Mouse (Mus musculus) embryonic fibroblast, embryonic 13.5 days (primary cell): Measurements from ENCODE around the gene Mmd2. TPM values are rescaled to one million over a fixed set of nuclear protein-coding genes. Genes with fewer than 3 reads are reported as not detected.

Experiments
- H3K27ac ChIP-seq: 2 replicates; pipeline ENCODE4 v1.5.1; 2012; ENCODE audit warnings: low read length, control low read depth, inconsistent platforms; ENCODE audit not compliant: insufficient read depth
- H3K4me1 ChIP-seq: 2 replicates; pipeline ENCODE4 v1.6.1; 2011; ENCODE audit warnings: low read length; ENCODE audit not compliant: control insufficient read depth, insufficient read depth
- H3K4me3 ChIP-seq: 2 replicates; pipeline ENCODE4 v1.5.1; 2011; ENCODE audit warnings: mild to moderate bottlenecking, control low read depth, low read length; ENCODE audit not compliant: insufficient read depth
- CTCF ChIP-seq: IDR thresholded peaks from 2 replicates; pipeline ENCODE4 v1.5.1; 2011; ENCODE audit warnings: mild to moderate bottlenecking, control low read depth, low read length, moderate library complexity, borderline replicate concordance; ENCODE audit not compliant: insufficient read depth
- POLR2A ChIP-seq: IDR thresholded peaks from 2 replicates; pipeline ENCODE4 v1.6.1; 2011; ENCODE audit warnings: low read depth, mild to moderate bottlenecking, control low read depth, low read length, moderate library complexity
- polyA plus RNA-seq: library from polyadenylated mRNA; stranded (reverse); fragments of >200 nt; gene quantifications from 2 replicates; pipeline ENCODE4 v1.2.4, GENCODE M21; 2011; ENCODE audit warnings: low read depth; ENCODE audit not compliant: missing spikeins, insufficient read length

Gene Mmd2
- polyA plus RNA-seq: not detected in 2 replicates

DNA sequence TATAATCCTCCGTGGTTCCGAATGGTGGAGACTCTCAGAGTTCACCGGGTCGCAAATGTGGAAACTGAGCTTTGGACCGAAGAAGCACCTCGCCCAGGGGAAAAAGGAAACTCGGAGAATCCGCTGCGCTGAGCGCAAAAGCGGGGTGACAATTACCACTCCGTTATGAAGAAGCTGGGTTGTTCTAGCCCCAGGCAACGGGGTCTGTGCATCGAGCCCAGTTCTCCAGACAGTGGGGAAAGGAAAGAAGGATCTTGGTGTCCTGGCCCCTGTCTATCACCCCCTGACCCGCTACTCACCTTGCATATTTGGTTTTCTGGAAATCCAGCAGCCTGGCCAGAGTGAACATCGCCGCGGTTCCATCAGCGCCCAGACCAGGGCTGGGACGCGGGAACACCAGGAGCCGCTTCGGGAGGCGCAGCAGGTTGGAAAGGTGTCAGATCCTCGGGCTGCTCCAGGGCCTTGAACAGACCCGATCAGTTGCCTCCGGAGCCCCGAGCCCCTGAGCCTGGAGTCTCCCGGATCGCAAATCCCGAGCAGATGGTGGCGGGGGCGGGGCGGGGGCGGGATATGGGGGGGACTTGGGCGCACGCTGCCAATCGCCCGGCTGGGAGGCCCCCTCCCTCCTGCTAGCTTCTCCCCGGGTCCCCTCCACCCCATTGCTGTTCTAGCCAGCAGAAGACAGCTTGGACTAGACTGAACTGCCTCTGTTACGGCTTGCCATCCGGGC, at the start of gene Mmd2:
Gene Mmd2 (minus strand): TSS at position 542 of the 730 bp plus-strand sequence.
- no peak for TF ChIP-seq POLR2A
- no peak for TF ChIP-seq CTCF
- Histone ChIP-seq H3K4me3 (0 out of 2 replicates have a peak within 1 kb of the TSS, but pooled peaks have one; percentile 8), H3K27ac (no peak within 1 kb of the TSS), H3K4me1 (no peaks in the 10 kb centered on the region)

DNA sequence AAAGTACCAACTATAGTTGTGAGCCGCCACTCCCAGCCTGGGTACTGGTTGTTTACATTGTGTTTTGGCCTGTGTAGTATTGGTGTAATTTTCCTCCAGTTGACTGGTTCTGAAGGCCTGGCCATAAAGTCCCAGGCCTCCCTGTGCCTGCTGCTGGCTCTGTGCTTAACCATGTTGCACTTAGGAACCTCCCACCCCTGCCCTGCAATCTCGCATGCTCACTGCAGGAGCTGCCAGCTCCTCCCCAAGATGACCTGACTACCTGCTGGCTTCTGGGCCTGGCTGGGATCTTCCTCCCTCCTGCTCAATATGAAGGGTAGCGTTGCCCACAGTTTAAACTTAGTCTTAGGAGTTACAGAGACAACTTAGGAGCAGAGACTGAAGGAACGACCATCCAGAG, 43.7 kb upstream of the Mmd2 start:
- H3K27ac ChIP-seq: no peak overlapping the region
- TF ChIP-seq CTCF (no peak), POLR2A (no peak)
- H3K4me3 ChIP-seq: no peak overlapping the region
- H3K4me1 ChIP-seq: no peaks in the 10 kb centered on the region

DNA sequence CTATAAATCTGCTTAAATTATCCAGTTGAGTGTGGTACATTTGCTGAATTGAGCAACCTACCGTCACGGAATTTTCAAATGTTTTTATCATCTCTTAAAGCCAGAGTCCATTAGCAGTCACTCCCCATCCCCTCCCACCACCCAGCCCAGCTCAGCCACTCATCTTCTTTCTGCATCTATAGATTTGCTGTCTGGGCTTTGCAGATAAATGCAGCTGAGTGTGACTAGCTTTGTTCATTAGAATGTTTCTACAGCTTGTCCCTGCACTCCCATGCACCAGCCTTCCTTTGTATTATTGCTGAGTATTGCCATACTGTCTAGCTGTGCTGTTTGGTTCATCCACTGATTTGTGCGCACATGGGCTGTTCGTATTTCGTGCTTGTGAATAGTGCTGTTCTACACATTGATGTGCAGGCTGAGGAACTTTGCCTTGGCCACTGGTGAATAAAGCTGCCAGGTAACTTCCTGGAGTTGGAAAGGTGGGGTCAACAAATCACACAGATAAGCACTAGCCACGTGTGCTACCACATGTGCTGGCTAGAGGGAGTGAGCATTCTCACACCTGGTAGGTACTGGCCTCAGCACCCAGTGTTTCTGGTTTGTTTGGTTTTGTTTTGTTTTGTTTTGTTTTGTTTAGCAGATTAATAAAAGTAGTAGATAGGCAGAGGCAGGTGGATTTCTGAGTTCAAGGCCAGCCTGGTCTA, 42.3 kb upstream of the Mmd2 start:
- Histone ChIP-seq H3K4me3 (no peak overlapping the region), H3K27ac (no peak overlapping the region), H3K4me1 (no peaks in the 10 kb centered on the region)
- TF ChIP-seq POLR2A (no peak), CTCF (no peak)

DNA sequence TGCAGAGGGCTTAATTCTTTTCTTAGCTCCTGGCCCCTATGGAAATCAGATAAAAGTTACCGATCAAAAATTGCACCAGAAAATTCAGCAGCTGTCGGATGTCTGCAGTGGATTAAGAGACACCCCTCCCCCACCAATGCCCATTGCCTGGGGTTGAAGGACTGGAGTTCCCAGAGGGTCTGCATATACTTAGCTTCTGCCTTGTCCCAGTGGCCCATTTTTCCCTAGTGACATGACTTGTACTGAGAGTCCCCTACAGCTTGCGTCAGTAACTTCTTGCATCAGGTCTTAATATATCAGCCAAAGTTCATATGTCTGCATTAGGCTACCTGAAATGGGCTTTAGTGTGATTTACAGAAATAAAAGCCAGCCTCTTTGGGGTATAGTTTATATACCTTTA, 41.8 kb upstream of the Mmd2 start:
- TF ChIP-seq POLR2A: no peak
- TF ChIP-seq CTCF: no peak
- H3K27ac ChIP-seq: no peak overlapping the region
- H3K4me3 ChIP-seq: no peak overlapping the region
- no peaks in the 10 kb centered on the region for H3K4me1 ChIP-seq

DNA sequence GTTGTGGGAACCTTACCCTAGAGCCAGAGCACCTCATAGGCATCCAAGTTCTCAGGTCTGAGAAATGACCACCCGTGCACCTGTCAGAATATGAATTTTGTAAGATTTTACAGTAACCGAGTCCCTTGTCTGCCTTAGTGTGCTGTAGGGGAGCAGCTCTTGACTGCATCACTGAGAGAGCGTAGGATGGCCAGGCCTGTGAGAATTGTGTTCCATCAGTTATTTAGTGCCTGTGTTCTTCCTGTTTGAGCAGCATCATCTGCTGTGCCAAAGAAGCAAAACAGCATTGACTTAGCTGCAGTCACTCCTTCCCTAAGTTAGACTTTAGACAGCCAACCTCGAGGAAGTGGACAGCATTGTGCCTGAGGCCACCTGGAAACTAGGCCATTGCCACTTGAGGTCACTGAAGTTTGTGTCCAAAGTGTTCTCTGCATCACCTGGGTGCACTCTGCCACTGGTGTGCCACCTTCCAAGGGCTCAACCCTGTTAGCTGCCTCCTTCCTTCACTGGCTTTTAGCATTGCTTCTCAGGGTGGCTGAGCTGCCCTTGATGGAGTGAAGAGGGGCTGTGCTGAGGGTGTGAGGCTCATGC, 41.0 kb upstream of the Mmd2 start:
- no peak overlapping the region for H3K27ac ChIP-seq
- no peak overlapping the region for H3K4me3 ChIP-seq
- no peaks in the 10 kb centered on the region for H3K4me1 ChIP-seq
- no peak for TF ChIP-seq CTCF
- no peak for TF ChIP-seq POLR2A

DNA sequence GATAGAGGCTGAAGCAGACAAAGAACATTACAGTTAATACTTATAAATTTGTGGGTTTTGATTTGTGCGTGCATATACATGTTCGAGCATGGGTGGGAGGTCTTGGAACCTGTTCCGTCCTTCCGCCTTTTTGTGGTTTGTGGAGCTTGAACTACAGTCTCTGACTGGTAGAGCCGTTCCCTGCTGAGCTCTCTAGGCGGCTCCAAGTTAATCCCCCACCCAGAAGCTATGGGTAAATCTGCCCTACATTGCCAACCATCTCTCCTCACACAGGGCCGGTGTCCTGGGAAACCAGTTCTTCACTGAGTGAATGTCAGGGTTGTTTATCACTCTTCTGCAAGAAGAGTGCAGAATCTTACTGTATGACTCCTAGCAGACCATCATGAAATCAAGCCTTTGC, 39.6 kb upstream of the Mmd2 start:
- Histone ChIP-seq H3K4me1 (no peaks in the 10 kb centered on the region), H3K27ac (no peak overlapping the region), H3K4me3 (no peak overlapping the region)
- TF ChIP-seq CTCF (no peak), POLR2A (no peak)

DNA sequence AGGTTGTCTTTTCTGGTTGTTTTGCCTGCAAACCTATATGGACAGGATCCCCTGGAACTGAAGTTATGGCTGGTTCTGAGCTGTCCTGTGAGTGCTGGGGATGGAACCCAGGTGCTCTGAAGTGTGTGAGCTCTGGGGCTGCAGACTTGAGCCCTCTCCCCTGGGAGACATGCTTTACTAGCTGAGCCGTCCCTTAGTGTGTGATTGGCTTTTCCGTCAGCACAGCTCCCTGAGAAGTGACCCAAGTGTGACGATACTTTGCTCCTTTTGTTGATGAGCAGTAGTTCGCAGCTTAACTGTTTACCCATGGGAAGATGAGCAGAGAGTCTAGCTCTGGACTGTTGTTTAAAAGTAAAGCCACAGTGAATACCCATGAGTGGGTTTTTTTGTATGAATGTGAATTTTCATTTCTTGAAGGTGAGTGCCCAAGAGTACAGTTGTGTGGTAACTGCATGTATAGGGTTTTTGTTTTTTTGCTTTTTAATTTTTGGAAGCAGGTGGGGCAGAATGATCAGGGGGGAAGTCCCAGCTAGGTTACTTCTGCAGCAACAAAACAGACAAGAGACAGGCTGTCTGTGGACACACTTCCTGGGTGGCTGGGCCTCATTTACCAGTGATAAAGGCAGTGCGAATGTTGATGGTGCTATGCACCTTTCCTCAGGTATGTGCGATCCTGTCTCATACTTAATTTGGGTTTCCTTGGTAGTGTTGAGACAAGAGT, 32.9 kb upstream of the Mmd2 start:
- Histone ChIP-seq H3K27ac (no peak overlapping the region), H3K4me1 (no peaks in the 10 kb centered on the region), H3K4me3 (no peak overlapping the region)
- TF ChIP-seq CTCF (no peak), POLR2A (no peak)

DNA sequence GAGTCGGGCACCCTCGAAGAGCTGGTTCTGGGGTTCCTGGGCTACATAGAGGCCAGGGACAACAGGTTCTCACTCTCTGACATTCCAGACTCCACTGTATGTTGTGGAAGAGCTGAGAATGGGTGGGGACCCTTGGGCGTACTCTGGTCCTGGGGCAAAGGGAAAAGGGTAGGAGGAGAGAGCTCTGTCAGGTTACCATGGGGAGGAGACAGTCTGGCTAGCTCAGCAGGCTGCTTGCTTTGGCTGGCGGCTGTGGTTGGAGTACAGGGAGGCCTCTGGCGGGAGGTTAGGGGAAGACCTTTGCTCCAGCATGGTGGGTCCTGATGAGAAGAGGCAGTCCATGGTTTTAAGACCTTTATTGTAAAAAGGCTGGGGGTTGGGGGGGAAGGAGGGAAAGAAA, 31.5 kb upstream of the Mmd2 start:
- TF ChIP-seq POLR2A (no peak), CTCF (no peak)
- no peak overlapping the region for H3K27ac ChIP-seq
- no peaks in the 10 kb centered on the region for H3K4me1 ChIP-seq
- no peak overlapping the region for H3K4me3 ChIP-seq

DNA sequence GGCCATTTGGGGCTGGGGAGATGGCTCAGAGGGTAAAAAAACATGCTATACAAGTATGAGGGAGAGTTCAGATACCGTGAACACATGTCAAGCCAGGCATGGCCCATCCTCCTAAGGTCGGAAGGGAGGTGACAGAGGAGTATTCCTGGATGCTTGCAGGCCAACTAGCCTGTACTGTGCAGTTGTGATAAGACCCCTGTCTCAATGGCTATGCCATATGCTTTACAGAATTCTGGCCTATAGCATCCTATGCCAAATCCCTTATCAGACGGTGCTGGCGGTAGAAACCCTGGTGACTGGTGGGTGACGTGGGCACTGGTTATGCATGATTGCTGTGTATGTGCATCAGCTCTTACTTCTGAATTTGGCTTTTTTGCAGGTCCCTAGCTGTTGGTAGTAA, 29.2 kb upstream of the Mmd2 start:
- no peak overlapping the region for H3K4me3 ChIP-seq
- TF ChIP-seq POLR2A: no peak
- no peak for TF ChIP-seq CTCF
- H3K4me1 ChIP-seq: no peaks in the 10 kb centered on the region
- H3K27ac ChIP-seq: no peak overlapping the region
